Mouse (Mus musculus) testis, adult 2 months (tissue): ENCODE results near the gene A730009L09Rik.

Experiments used
- CTCF ChIP-seq: fragments of 200-500 bp; IDR thresholded peaks from 2 replicates; pipeline ENCODE4 v1.5.1; 2012; ENCODE audit warnings: low read depth, mild to moderate bottlenecking, inconsistent platforms, low read length, moderate library complexity; ENCODE audit not compliant: control insufficient read depth, insufficient read depth, insufficient replicate concordance
- POLR2A ChIP-seq: fragments of 200-500 bp; IDR thresholded peaks from 2 replicates; pipeline ENCODE4 v1.6.1; 2012; ENCODE audit warnings: low read depth, mild to moderate bottlenecking, inconsistent platforms, low read length, moderate library complexity; ENCODE audit not compliant: control insufficient read depth

DNA sequence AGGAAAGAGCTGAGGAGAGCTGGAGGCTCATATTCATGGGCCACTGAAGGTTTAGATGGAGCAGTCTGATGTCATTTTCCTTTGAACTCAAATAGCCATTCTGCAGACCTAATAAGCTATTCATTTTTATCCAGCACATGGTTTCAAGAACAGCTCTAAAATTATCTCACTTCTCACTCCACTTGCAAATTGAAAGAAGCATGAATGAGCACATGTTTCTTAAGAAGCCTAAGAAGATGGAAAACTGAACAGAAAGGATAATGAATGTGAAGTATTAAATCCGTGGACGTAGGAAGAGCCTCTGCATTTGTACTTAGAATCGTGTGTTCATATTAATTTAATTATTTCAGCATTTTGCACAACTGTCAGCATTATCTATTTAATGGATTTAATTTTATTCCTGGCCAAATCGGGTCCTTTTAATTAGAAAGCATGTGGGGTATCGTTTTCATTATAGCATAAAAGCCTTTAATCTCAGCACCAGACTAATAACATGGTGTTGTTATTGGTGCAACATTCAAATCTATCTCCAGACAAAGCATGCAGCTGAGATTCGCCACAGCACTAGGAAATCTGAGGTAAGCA, 49.2 kb upstream of the A730009L09Rik start:
- TF ChIP-seq POLR2A (no peak), CTCF (no peak)
